Mouse (Mus musculus): ENCODE measurements around the gene Cnn2. TPM values are rescaled to one million over a fixed set of nuclear protein-coding genes. Genes with fewer than 3 reads are reported as not detected.

Cnn2 gene
- polyA plus RNA-seq, 1 experiment from 2014 or later = 43.7 TPM

- Histone ChIP-seq H3K4me1 (replicated peaks) (peaks cover 25% of the 10 kb centered on the region), H3K4me2 (peak within 1 kb of the TSS; percentile 73), H3K4me3 (peak within 1 kb of the TSS; percentile 46), H3K9ac (peak within 1 kb of the TSS; percentile 63), H3K9me3 (0 out of 2 replicates have a peak, but pooled peaks cover 3% of the 10 kb centered on the region), H3K36me3 (0 out of 2 replicates have a peak, but pooled peaks cover 5% of the 10 kb centered on the region), H3K27ac (peak within 1 kb of the TSS; percentile 80), H3K27me3 (peaks cover 38% of the 10 kb centered on the region)
- WGBS = under 1% methylated on average over 34 of the region's 34 CpGs
- peak; percentile 87 for ATAC-seq (ENCODE audit: low FRiP score)
These were observed 8.1 kb downstream of the Cnn2 start, which contains the start of gene Abca7 for GRCm38 (mm10) chr10:79996272-79997033. Abca7 (plus strand) TSS chr10:79996494.

GRCm38 (mm10) chr10:79997034-79997760 lies 8.8 kb downstream of the Cnn2 start:
- H3K9me3 ChIP-seq = no peaks in the 10 kb centered on the region
- peak overlapping the region; percentile 73 for H3K4me2 ChIP-seq
- ATAC-seq (ENCODE audit: low FRiP score) = peak; percentile 60
- H3K9ac ChIP-seq = peak overlapping the region; percentile 63
- H3K4me3 ChIP-seq = peak overlapping the region; percentile 46
- WGBS = under 1% methylated on average over 35 of the region's 35 CpGs
- H3K27me3 ChIP-seq = peaks cover 43% of the 10 kb centered on the region
- 0 out of 2 replicates have a peak, but pooled peaks cover 3% of the 10 kb centered on the region for H3K36me3 ChIP-seq
- H3K27ac ChIP-seq = peak overlapping the region; percentile 80
- peaks cover 25% of the 10 kb centered on the region for H3K4me1 ChIP-seq (replicated peaks)

GRCm38 (mm10) chr10:79997819-79998218 lies 9.4 kb downstream of the Cnn2 start:
- H3K9me3 ChIP-seq = no peaks in the 10 kb centered on the region
- 6% methylated on average over 15 of the region's 15 CpGs for WGBS
- H3K27ac ChIP-seq = peak overlapping the region; percentile 80

GRCm38 (mm10) chr10:80001945-80002344 lies 13.6 kb downstream of the Cnn2 start:
- H3K27me3 ChIP-seq = peaks cover 70% of the 10 kb centered on the region
- H3K4me2 ChIP-seq = no peak overlapping the region
- no peak for ATAC-seq (ENCODE audit: low FRiP score)

More at GRCm38 (mm10) chr10:79997819-79998218, 9.4 kb downstream of the Cnn2 start:
- 0 out of 2 replicates have a peak, but pooled peaks cover 3% of the 10 kb centered on the region for H3K36me3 ChIP-seq
- peaks cover 27% of the 10 kb centered on the region for H3K4me1 ChIP-seq (replicated peaks)
- H3K27me3 ChIP-seq = peaks cover 49% of the 10 kb centered on the region
- ATAC-seq (ENCODE audit: low FRiP score) = peak; percentile 36
- H3K4me3 ChIP-seq = peak overlapping the region; percentile 46
- peak overlapping the region; percentile 63 for H3K9ac ChIP-seq
- H3K4me2 ChIP-seq = peak overlapping the region; percentile 73

GRCm38 (mm10) chr10:80002829-80003228 lies 14.4 kb downstream of the Cnn2 start:
- Histone ChIP-seq H3K4me2 (no peak overlapping the region), H3K27ac (no peak overlapping the region), H3K9me3 (no peaks in the 10 kb centered on the region), H3K4me1 (replicated peaks) (peaks cover 16% of the 10 kb centered on the region), H3K36me3 (peaks cover 6% of the 10 kb centered on the region), H3K9ac (no peak overlapping the region), H3K27me3 (peaks cover 70% of the 10 kb centered on the region), H3K4me3 (no peak overlapping the region)
- ATAC-seq (ENCODE audit: low FRiP score) = no peak
- 26% methylated on average over 21 of the region's 21 CpGs for WGBS

More at GRCm38 (mm10) chr10:80001945-80002344, 13.6 kb downstream of the Cnn2 start:
- WGBS = 74% methylated on average over 9 of the region's 9 CpGs
- Histone ChIP-seq H3K27ac (no peak overlapping the region), H3K9me3 (no peaks in the 10 kb centered on the region), H3K4me3 (no peak overlapping the region), H3K4me1 (replicated peaks) (peaks cover 24% of the 10 kb centered on the region), H3K36me3 (0 out of 2 replicates have a peak, but pooled peaks cover 3% of the 10 kb centered on the region), H3K9ac (no peak overlapping the region)

- no peak overlapping the region for H3K4me2 ChIP-seq
- H3K27ac ChIP-seq = no peak overlapping the region
- peaks cover 64% of the 10 kb centered on the region for H3K27me3 ChIP-seq
- H3K4me1 ChIP-seq (replicated peaks) = peaks cover 8% of the 10 kb centered on the region
- peaks cover 13% of the 10 kb centered on the region for H3K36me3 ChIP-seq
- no peak overlapping the region for H3K4me3 ChIP-seq
- no peak for ATAC-seq (ENCODE audit: low FRiP score)
- WGBS = 64% methylated on average over 9 of the region's 9 CpGs
- no peaks in the 10 kb centered on the region for H3K9me3 ChIP-seq
- H3K9ac ChIP-seq = no peak overlapping the region
These were observed 15.2 kb downstream of the Cnn2 start for GRCm38 (mm10) chr10:80003374-80004232.

GRCm38 (mm10) chr10:80004233-80004705 lies 15.9 kb downstream of the Cnn2 start:
- Histone ChIP-seq H3K4me2 (no peak overlapping the region), H3K27me3 (peaks cover 57% of the 10 kb centered on the region), H3K4me3 (no peak overlapping the region), H3K27ac (no peak overlapping the region), H3K9me3 (0 out of 2 replicates have a peak, but pooled peaks cover 2% of the 10 kb centered on the region), H3K36me3 (peaks cover 20% of the 10 kb centered on the region), H3K4me1 (replicated peaks) (peaks cover 7% of the 10 kb centered on the region; the same call in 1 of the 2 replicates), H3K9ac (no peak overlapping the region)
- 92% methylated on average over 8 of the region's 8 CpGs for WGBS
- no peak for ATAC-seq (ENCODE audit: low FRiP score)

- Histone ChIP-seq H3K27me3 (peaks cover 60% of the 10 kb centered on the region), H3K4me1 (replicated peaks) (no peaks in the 10 kb centered on the region), H3K4me3 (no peak overlapping the region), H3K27ac (no peak overlapping the region), H3K4me2 (no peak overlapping the region), H3K9me3 (peaks cover 26% of the 10 kb centered on the region), H3K36me3 (peaks cover 66% of the 10 kb centered on the region), H3K9ac (no peak overlapping the region)
- 91% methylated on average over 6 of the region's 6 CpGs for WGBS
- no peak for ATAC-seq (ENCODE audit: low FRiP score)
These were observed 23.4 kb downstream of the Cnn2 start for GRCm38 (mm10) chr10:80011740-80012139.

GRCm38 (mm10) chr10:80013609-80014008 lies 25.2 kb downstream of the Cnn2 start:
- no peak overlapping the region for H3K4me3 ChIP-seq
- 36% methylated on average over 25 of the region's 25 CpGs for WGBS
- peaks cover 73% of the 10 kb centered on the region for H3K27me3 ChIP-seq
- no peak for ATAC-seq (ENCODE audit: low FRiP score)
- H3K27ac ChIP-seq = no peak overlapping the region
- H3K4me1 ChIP-seq (replicated peaks) = no peaks in the 10 kb centered on the region
- no peak overlapping the region for H3K9ac ChIP-seq
- no peak overlapping the region for H3K4me2 ChIP-seq
- H3K36me3 ChIP-seq = peaks cover 55% of the 10 kb centered on the region
- H3K9me3 ChIP-seq = peaks cover 26% of the 10 kb centered on the region

GRCm38 (mm10) chr10:80014484-80015290 lies 26.3 kb downstream of the Cnn2 start:
- 26% methylated on average over 28 of the region's 28 CpGs for WGBS
- H3K27ac ChIP-seq = no peak overlapping the region
- no peak overlapping the region for H3K4me3 ChIP-seq
- peaks cover 83% of the 10 kb centered on the region for H3K27me3 ChIP-seq
- H3K4me1 ChIP-seq (replicated peaks) = 0 out of 2 replicates have a peak, but pooled peaks cover 3% of the 10 kb centered on the region
- peaks cover 45% of the 10 kb centered on the region for H3K36me3 ChIP-seq
- H3K4me2 ChIP-seq = no peak overlapping the region
- peaks cover 22% of the 10 kb centered on the region for H3K9me3 ChIP-seq
- no peak overlapping the region for H3K9ac ChIP-seq
- no peak for ATAC-seq (ENCODE audit: low FRiP score)

GRCm38 (mm10) chr10:80015583-80015982 lies 27.2 kb downstream of the Cnn2 start:
- Histone ChIP-seq H3K4me1 (replicated peaks) (0 out of 2 replicates have a peak, but pooled peaks cover 6% of the 10 kb centered on the region), H3K9me3 (peaks cover 13% of the 10 kb centered on the region), H3K27ac (no peak overlapping the region), H3K27me3 (peaks cover 92% of the 10 kb centered on the region), H3K4me3 (no peak overlapping the region), H3K36me3 (peaks cover 36% of the 10 kb centered on the region), H3K4me2 (no peak overlapping the region), H3K9ac (no peak overlapping the region)
- WGBS = 81% methylated on average over 10 of the region's 10 CpGs
- ATAC-seq (ENCODE audit: low FRiP score) = no peak
